20 mouse cellular contexts compared by ENCODE assay signal in the genomic region with DNA sequence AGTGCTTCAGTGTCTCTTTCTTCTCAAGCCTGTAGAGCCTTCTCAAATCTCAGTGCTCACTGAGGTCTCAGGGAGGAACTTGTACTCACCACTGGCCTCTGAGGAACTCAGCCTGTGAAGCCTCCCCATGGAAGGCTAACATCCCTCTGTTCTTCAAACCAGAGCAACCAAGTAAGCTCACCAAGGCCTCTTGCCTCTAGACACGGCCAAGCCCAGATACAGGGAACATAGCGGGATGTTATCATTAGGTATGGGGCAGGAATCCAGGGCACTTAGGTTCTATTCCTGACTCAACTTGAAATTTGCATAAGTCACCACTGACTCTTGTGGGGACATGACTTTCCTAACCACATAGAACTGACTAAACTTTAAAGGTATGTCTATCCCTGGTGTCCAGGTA.
DNase-seq lines count a peak whose midpoint lies in the region; ATAC-seq lines count a peak whose summit lies in the region.
"Had no signal": no experiment of that assay in that cellular context is flagged by ENCODE, and none has a peak within 500 bp of the region (broad histone marks: within the 10 kb centered on the region; RNA-seq: fewer than 3 reads in every experiment).

No protein-coding gene starts in this region.

- no peak overlapping the region; the same call in 1 of the 2 replicates for H3K4me2 ChIP-seq in heart, embryonic 14.5 days (ENCODE audit: low read length)
- H3K4me2 ChIP-seq: embryonic facial prominence, embryonic 13.5 days; hindbrain, embryonic 12.5 days had no signal

- peak; percentile 47 to 60 for DNase-seq in heart, adult 9 months (ENCODE audit: low spot score in 2 of 2)
- no peak for DNase-seq in heart, postnatal 25 days (ENCODE audit: low spot score)
- peak; percentile 65 for DNase-seq in heart, postnatal 10 days
- no peak for DNase-seq in urinary bladder, postnatal 10 days (ENCODE audit: low spot score)
- DNase-seq in kidney, postnatal 36 days = no peak
- DNase-seq: adrenal gland, adult 2 months; adrenal gland, postnatal 25 days; cerebellum, adult 18-20 months; cerebellum, adult 9-11 months; cerebellum, postnatal 36 days; gastrocnemius, postnatal 36 days; kidney, adult 11 months; kidney, adult 9 months had no signal

- H3K9ac ChIP-seq in heart, embryonic 14.5 days (ENCODE audit: low read length) = no peak overlapping the region
- H3K9ac ChIP-seq: embryonic facial prominence, embryonic 13.5 days; hindbrain, embryonic 12.5 days had no signal

- H3K27me3 ChIP-seq in heart, embryonic 14.5 days (ENCODE audit: control insufficient read depth, insufficient read depth, low read length) = no peaks in the 10 kb centered on the region
- H3K27me3 ChIP-seq: embryonic facial prominence, embryonic 13.5 days; hindbrain, embryonic 12.5 days had no signal

- H3K9me3 ChIP-seq in heart, embryonic 14.5 days (ENCODE audit: control insufficient read depth, low read length) = no peaks in the 10 kb centered on the region
- H3K9me3 ChIP-seq: embryonic facial prominence, embryonic 13.5 days; hindbrain, embryonic 12.5 days had no signal

- no peaks in the 10 kb centered on the region for H3K36me3 ChIP-seq in heart, embryonic 14.5 days (ENCODE audit: control insufficient read depth, insufficient read depth, low read length)
- H3K36me3 ChIP-seq: embryonic facial prominence, embryonic 13.5 days; hindbrain, embryonic 12.5 days had no signal

- intact Hi-C loops in heart, postnatal 25 days (cut with DNase I) = loop anchor here (5.0 to 10.0 kb wide), 2 partner anchors 66 to 114 kb away; no protein-coding TSS in a partner anchor
- intact Hi-C loops in heart, postnatal 10 days (cut with DNase I) = loop anchor here (5.0 kb wide), 3 partner anchors 66 to 141 kb away; partner anchors contain the start of gene Adamts15

- peak overlapping the region; percentile 25 to 53 for H3K27ac ChIP-seq in heart, embryonic 14.5 days (replicated peaks in 1 of 2; ENCODE audit: control insufficient read depth in 1 of 2, insufficient read depth in 1 of 2, low read depth in 2 of 2, low read length in 2 of 2)
- H3K27ac ChIP-seq: hindbrain, embryonic 12.5 days had no signal

- H3K4me1 ChIP-seq in heart, embryonic 14.5 days (ENCODE audit: control insufficient read depth in 2 of 2, insufficient read depth in 2 of 2, low read length in 2 of 2) = peaks cover 7 to 11% of the 10 kb centered on the region in 2 experiments; a peak in 3 of 4 replicates
- H3K4me1 ChIP-seq: hindbrain, embryonic 12.5 days had no signal

- ATAC-seq in heart, embryonic 14.5 days (ENCODE audit: insufficient number of reproducible peaks, insufficient read depth, low FRiP score, low read depth) = no peak
- no peak for ATAC-seq in erythroblast, adult 5-6 weeks (replicated peaks; ENCODE audit: low FRiP score, poor library complexity, severe bottlenecking)
- ATAC-seq: forebrain, embryonic 14.5 days; hindbrain, embryonic 16.5 days; inflammation-experienced regulatory T-cells, adult 6 months had no signal

- H3K4me3 ChIP-seq in heart, embryonic 14.5 days (ENCODE audit: control insufficient read depth in 1 of 2, insufficient read depth in 1 of 2, low read depth in 1 of 2, low read length in 2 of 2) = no peak overlapping the region
- H3K4me3 ChIP-seq: embryonic facial prominence, embryonic 13.5 days; hindbrain, embryonic 12.5 days had no signal

- WGBS in heart, embryonic 14.5 days = 23% methylated on average over 2 of the region's 2 CpGs

Comparison
In these comparisons a context has a peak if more than half of its experiments do, and no peak if none do; other contexts are left out.
1. DNase-seq: peak in heart, adult 9 months (2 of 2) and heart, postnatal 10 days (2 of 2); none in heart, postnatal 25 days (single experiment), urinary bladder, postnatal 10 days (single experiment) and kidney, postnatal 36 days (0 of 2).